Mouse (Mus musculus) C2C12 (cell line): ENCODE data around the gene Kirrel3. TPM values are rescaled to one million over a fixed set of nuclear protein-coding genes. Genes with fewer than 3 reads are reported as not detected.

Source experiments
- H3K27me3 ChIP-seq: one replicate; pipeline ENCODE4 v1.6.1; 2011; ENCODE audit not compliant: control insufficient read depth, insufficient read depth, insufficient read length
- H3K36me3 ChIP-seq: one replicate; pipeline ENCODE4 v1.6.1; 2011; ENCODE audit not compliant: control insufficient read depth, insufficient read depth
- H3K4me3 ChIP-seq: one replicate; pipeline ENCODE4 v1.5.1; 2011; ENCODE audit warnings: mild to moderate bottlenecking, control low read depth; ENCODE audit not compliant: poor library complexity, insufficient read depth, severe bottlenecking
- H3K79me2 ChIP-seq: one replicate; pipeline ENCODE4 v1.6.1; 2011; ENCODE audit not compliant: control insufficient read depth, insufficient read depth
- H3K79me3 ChIP-seq: one replicate; pipeline ENCODE4 v1.6.1; 2011; ENCODE audit warnings: low read depth, control low read depth
- H3ac ChIP-seq: one replicate; pipeline ENCODE3; 2011; ENCODE audit warnings: low read depth; ENCODE audit not compliant: control insufficient read depth, insufficient read length
- CEBPB ChIP-seq: IDR thresholded peaks from one replicate; pipeline ENCODE4 v1.6.1; 2011; ENCODE audit warnings: low read depth, mild to moderate bottlenecking, control low read depth, moderate library complexity
- CTCF ChIP-seq: IDR thresholded peaks from one replicate; pipeline ENCODE4 v1.5.1; 2011; ENCODE audit not compliant: control insufficient read depth, insufficient read depth, insufficient read length
- FOSL1 ChIP-seq: IDR thresholded peaks from one replicate; pipeline ENCODE4 v1.8.0; 2011; ENCODE audit warnings: mild to moderate bottlenecking, low read length; ENCODE audit not compliant: poor library complexity, insufficient read depth, severe bottlenecking
- MAX ChIP-seq: IDR thresholded peaks from one replicate; pipeline ENCODE4 v1.6.1; 2011; ENCODE audit warnings: mild to moderate bottlenecking, control low read depth
- MYOD1 ChIP-seq: IDR thresholded peaks from one replicate; pipeline ENCODE4 v1.6.1; 2011; ENCODE audit warnings: low read depth; ENCODE audit not compliant: control insufficient read depth, insufficient read length
- MYOG ChIP-seq: IDR thresholded peaks from one replicate; pipeline ENCODE4 v1.6.1; 2011; ENCODE audit not compliant: control insufficient read depth, insufficient read length; ENCODE audit errors: extremely low read depth
- USF1 ChIP-seq: IDR thresholded peaks from one replicate; pipeline ENCODE4 v1.6.1; 2011; ENCODE audit warnings: low read depth, mild to moderate bottlenecking, control low read depth, moderate library complexity
- polyA plus RNA-seq: library from polyadenylated mRNA; unstranded; fragments of >200 nt; fragmentation: generic; extraction: Trizol; gene quantifications from one replicate; pipeline ENCODE4 v1.2.1, GENCODE M21; 2012; ENCODE audit warnings: missing spikeins

Gene Kirrel3
- polyA plus RNA-seq, 1 experiment: 5.2 TPM

GRCm38 (mm10) chr9:34478494-34478893 is 7.2 kb upstream of the Kirrel3 start:
- Histone ChIP-seq H3K79me2 (no peaks in the 10 kb centered on the region), H3K4me3 (no peak overlapping the region), H3K36me3 (no peaks in the 10 kb centered on the region), H3K27me3 (no peaks in the 10 kb centered on the region), H3K79me3 (no peaks in the 10 kb centered on the region), H3ac (no peak overlapping the region)
- peak; percentile 17 for TF ChIP-seq MYOD1
- peak; percentile 87 for TF ChIP-seq FOSL1
- no peak for TF ChIP-seq USF1
- TF ChIP-seq MAX: peak; percentile 53
- TF ChIP-seq CTCF: no peak

- no peaks in the 10 kb centered on the region for H3K79me3 ChIP-seq
- no peak overlapping the region for H3K4me3 ChIP-seq
- no peak overlapping the region for H3ac ChIP-seq
- TF ChIP-seq CEBPB (no peak), CTCF (no peak), FOSL1 (no peak), MAX (no peak), MYOD1 (no peak), MYOG (no peak), USF1 (no peak)
- no peaks in the 10 kb centered on the region for H3K27me3 ChIP-seq
- no peaks in the 10 kb centered on the region for H3K36me3 ChIP-seq
- no peaks in the 10 kb centered on the region for H3K79me2 ChIP-seq
Measured at GRCm38 (mm10) chr9:34483236-34483635, 2.5 kb upstream of the Kirrel3 start.

- Histone ChIP-seq H3K27me3 (no peaks in the 10 kb centered on the region), H3K36me3 (no peaks in the 10 kb centered on the region), H3K4me3 (no peak overlapping the region), H3ac (no peak overlapping the region), H3K79me2 (no peaks in the 10 kb centered on the region), H3K79me3 (no peaks in the 10 kb centered on the region)
- no peak for TF ChIP-seq MAX
- TF ChIP-seq MYOG: no peak
- no peak for TF ChIP-seq MYOD1
- TF ChIP-seq USF1: no peak
- no peak for TF ChIP-seq CEBPB
- no peak for TF ChIP-seq CTCF
- TF ChIP-seq FOSL1: no peak
Measured at GRCm38 (mm10) chr9:34484665-34485064, 1.0 kb upstream of the Kirrel3 start.

- Histone ChIP-seq H3K36me3 (no peaks in the 10 kb centered on the region), H3ac (peak overlapping the region; percentile 44), H3K4me3 (peak overlapping the region; percentile 43), H3K79me3 (no peaks in the 10 kb centered on the region), H3K27me3 (no peaks in the 10 kb centered on the region), H3K79me2 (no peaks in the 10 kb centered on the region)
- TF ChIP-seq MYOG: no peak
- no peak for TF ChIP-seq FOSL1
- no peak for TF ChIP-seq USF1
Measured at GRCm38 (mm10) chr9:34488267-34488666, 2.6 kb downstream of the Kirrel3 start.

GRCm38 (mm10) chr9:34488700-34489315 is 3.1 kb downstream of the Kirrel3 start:
- Histone ChIP-seq H3K36me3 (no peaks in the 10 kb centered on the region), H3K79me3 (no peaks in the 10 kb centered on the region), H3K79me2 (no peaks in the 10 kb centered on the region), H3K27me3 (no peaks in the 10 kb centered on the region), H3K4me3 (peak overlapping the region; percentile 43), H3ac (peak overlapping the region; percentile 65)
- no peak for TF ChIP-seq MYOG
- TF ChIP-seq CTCF: no peak
- no peak for TF ChIP-seq MAX
- TF ChIP-seq USF1: no peak
- TF ChIP-seq FOSL1: no peak
- no peak for TF ChIP-seq CEBPB
- no peak for TF ChIP-seq MYOD1

- H3ac ChIP-seq: peak overlapping the region; percentile 65
- TF ChIP-seq MYOD1 (no peak), USF1 (no peak), CTCF (no peak), CEBPB (no peak), MYOG (no peak), MAX (no peak), FOSL1 (no peak)
- no peaks in the 10 kb centered on the region for H3K36me3 ChIP-seq
- no peaks in the 10 kb centered on the region for H3K79me3 ChIP-seq
- H3K27me3 ChIP-seq: no peaks in the 10 kb centered on the region
- H3K4me3 ChIP-seq: peak overlapping the region; percentile 43
- no peaks in the 10 kb centered on the region for H3K79me2 ChIP-seq
Measured at GRCm38 (mm10) chr9:34489316-34489710, 3.6 kb downstream of the Kirrel3 start.
